Mouse (Mus musculus) brain, adult 2 months (tissue): ENCODE measurements around the gene Exd1.

Source experiments
- DNase-seq: peaks from one replicate; pipeline ENCODE4 v3.0.0; 2011; ENCODE audit warnings: low read depth, low spot score

Gene Exd1

DNA sequence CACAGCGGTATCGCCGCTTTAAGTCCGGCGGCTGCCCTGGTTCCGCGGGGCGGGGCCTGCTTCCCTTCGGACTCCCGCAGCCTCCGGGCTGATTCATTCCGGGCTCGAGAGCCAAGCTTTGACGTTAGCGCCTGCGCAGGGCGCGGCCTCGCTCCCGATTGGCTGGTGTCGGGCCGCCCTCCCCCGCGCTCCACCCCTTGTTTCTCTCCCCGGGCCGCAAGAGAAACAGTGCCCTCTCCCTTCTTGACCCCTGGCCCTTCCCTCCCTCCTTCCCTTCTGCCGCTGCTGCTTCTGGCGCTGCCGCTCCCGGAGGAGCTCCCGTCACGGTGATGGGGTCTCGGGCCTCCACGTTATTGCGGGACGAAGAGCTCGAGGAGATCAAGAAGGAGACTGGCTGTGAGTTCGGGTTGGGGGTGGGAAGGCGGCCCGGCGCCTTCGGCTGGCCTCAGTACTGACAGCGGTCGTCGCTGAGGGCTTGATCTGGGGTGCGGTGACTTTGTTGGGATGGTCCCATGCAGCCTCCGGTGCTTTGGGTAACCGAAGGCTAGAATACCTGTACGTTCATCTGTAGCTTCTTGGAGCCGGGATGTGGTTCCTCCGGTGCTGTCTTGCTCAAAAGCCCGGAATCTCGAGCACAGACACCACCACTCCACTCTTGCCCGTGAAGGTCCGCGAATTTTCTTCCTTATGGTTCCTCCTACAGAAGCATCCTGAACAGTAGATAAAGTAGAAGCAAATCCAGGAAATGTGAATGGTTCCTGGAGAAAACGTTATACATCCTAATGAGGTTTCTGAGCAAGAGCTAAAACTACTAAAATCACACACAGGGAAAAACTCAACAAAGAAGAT, at the start of gene Exd1, which contains the start of gene Chp1:
Exd1 (minus strand) TSS at position 106 of the 849 bp plus-strand sequence.
Chp1 (plus strand) TSS at position 176 of the 849 bp plus-strand sequence.
- peak; percentile 99 for DNase-seq

DNA sequence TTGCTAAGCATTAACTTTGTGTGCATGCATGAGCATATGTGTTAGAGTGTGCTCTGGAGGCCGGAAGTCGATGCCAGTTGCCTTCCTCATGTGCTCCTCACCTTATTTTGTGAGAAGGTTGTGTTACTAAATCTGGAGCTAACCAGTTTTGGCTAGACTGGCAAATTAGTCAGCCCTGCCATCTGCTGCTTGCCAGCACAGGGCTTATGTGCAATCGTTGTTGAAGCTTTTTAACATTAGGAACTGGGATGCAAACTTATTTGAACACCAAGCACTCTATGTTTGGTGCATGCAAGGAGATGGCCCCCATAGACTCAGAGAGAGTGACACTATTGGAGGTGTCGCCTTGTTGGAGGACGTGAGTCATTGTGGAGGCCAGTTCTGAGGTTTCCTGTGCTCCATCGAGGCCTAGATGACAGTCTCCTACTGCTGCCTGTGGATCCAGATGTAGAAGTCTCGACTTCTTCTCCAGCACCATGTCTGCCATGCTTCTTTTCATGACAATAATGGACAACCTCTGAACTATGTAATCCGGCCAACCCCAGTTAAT, 49.4 kb upstream of the Exd1 start:
- DNase-seq, result peak; percentile 89

DNA sequence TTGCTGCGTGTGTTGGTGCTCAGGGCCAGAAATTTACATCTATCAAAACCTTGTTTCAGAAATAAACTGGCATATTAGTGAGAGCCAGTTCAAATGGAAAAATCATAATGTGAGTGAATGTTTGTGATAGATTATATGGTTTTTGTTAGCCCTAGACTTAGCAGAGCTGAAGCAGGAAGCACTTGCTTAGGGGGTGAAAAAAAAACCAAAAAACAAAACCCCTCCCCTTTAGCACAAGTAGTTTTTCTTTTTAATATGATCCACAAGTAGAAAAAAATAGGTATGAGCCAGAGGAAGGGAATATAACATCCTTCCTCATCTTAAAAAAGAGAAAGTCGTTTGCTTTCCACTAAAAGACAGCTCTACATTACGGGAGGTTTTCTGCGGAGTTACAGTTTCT, 47.9 kb upstream of the Exd1 start:
- no peak for DNase-seq

DNA sequence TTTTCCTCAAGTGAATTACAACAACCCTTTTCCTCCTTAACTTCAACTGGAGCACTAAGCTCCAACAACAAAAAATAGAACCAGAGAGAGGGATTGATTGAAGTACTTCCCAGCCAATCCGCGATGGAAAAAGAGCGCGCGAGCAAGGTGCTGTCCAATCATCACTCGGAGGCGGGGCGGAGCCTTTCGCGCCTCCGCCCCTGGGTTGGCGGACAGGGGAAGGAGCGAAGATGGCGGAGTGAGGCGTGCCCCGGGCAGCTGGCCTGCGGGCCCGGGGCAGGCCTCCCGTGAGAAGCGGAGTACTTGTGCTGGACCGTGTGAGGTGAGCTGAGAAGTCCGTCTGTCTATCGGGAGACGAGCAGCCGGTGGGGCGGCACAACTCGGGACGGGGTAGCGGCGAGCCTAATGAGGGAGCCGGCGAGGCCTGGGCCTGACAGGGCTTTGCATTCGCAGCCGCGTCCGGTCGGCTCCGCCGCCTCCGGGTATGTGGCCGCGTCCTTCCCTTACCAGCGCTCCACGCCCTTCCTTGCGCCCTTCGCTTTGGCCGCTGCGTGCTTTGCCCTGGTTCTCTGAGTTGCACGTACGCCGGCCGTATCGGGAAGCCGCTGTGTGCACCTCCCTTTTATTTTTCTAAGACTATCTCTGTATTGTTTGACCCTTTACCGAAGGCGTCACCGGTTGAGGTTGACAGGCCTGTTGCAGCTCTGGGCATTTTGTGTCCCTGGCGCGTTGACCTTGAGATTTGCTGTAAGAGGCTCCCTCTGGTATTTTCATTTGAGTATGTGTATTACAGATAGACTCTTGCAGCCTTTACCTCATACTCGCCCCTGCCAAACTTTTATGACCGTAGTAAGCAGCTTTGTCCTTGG, 46.9 kb upstream of the Exd1 start:
- DNase-seq, result peak; percentile 99

DNA sequence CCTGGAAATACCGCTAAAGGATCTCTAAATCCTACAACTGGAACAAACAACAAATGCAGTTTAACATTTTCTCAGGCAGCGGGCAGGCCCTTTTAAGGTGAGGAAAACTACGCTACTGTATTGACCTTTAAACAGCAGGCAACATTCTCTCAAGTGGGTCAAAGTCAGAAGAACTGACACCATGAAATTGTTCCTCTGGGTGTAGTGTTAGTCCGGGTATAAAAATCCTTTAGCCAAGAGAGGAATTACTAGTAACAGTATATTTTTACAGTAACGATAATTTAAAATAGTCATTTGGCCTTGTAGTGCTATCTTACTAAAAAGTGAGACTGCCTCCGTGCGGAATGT, 46.3 kb upstream of the Exd1 start:
- DNase-seq, result peak; percentile 16

DNA sequence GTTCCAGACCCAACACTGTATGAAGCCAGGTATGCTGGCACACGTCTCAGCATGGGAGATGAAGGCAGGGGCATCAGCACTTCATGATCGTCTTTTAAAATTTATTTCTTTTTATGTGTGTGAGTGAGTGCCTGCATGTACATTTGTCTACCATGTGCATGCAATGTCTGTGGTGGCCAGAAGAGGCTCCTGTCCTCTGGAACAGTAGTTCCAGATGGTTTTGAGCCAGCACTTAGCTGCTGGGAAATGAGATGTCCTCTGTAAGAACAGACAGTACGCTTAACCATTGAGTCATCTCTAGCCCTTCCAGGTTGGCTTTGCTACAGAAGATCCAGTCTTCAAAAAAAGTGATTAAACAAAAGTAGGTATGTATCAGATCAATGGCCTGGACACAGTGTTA, 43.8 kb upstream of the Exd1 start:
- peak; percentile 26 for DNase-seq

DNA sequence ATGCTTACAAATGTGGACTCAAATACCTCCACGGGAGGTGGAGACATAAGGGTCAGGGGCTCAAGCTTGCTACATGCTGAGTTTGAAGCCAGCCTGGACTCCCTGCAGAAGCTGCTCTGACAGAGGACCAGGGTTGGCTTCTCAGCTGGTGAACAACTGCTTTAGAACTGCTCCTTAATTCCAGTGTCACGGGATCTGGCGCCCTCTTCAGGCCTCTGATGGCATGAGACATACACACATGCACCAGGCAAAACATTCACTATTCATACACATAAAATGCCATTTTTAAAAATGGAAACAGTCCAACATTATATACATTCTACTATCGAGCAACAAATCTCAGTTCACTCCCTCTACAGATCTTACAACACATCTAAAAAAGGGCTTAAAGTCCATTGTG, 40.0 kb upstream of the Exd1 start:
- DNase-seq, result peak; percentile 47

DNA sequence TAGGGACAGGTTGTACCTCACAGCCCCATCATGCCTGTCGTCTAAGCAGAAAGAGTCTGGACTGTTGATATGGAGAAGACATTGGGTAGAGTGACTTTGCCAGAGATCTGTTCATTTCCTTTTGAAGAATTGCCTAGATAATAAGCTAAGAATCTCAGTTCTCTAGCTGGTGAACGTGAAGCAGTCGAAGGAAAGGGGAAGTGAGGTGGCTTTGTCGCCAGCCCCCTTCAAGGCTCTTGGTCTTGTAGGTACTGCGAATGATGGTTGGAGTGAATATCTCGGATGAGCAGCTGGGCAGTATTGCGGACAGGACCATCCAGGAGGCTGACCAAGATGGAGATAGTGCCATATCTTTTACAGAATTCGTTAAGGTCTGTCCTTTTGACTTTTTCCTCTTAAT, 36.9 kb upstream of the Exd1 start:
- no peak for DNase-seq

DNA sequence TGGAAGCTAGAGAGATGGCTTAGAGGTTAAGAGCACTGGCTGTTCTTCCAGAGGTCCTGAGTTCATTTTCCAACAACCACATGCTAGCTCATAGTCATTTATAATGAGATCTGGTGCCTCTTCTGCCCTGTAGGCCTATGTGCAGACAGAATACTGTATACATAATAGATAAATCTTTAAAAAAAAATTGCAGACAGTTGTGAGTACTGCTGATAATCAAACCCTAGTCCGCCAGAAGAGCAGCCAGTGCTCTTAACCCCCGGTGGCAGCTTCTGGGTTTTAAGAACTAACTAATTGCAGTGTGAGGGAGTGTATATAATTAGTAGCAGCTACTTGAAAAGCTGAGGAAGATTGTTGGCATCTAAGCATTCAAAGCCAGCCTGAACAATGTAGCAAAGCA, 36.0 kb upstream of the Exd1 start:
- peak; percentile 34 for DNase-seq

DNA sequence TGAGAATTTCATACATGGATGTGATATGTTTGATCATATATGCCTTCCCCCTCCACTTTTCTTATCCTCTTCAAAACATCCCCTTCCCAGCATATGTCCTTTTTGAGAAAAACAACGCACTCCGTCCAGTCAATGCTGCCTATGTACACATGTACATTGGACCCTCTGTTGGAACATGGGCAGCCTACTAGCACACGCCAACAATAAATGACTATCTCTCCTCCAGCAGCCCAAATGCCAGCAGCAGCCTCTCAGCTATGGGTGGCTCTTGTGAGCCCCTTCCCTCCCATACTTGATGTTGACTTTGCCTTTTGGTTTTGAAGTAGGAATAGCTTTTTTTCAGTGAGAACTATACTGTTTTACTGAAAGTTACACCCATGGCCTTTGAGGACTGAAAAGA, 34.1 kb upstream of the Exd1 start:
- no peak for DNase-seq

DNA sequence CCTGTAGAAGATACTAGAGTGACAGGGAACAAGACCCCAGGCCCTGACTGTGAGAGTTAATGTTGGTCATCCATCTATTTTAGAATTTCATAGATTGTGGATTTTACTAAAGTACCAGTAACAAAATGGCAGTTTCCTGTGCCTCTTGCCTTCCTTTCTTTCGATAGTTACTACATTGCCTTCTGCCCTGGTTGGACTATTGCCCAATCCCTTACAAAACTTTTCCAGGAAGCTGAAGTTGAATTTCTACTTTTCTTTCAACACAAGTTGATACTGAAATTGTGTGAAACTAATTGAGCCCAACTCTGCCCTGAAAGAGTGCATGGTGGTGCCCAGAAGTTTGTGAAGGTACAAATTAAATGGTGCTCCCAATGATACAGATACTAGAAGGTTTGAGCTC, 25.0 kb upstream of the Exd1 start:
- DNase-seq, result no peak

DNA sequence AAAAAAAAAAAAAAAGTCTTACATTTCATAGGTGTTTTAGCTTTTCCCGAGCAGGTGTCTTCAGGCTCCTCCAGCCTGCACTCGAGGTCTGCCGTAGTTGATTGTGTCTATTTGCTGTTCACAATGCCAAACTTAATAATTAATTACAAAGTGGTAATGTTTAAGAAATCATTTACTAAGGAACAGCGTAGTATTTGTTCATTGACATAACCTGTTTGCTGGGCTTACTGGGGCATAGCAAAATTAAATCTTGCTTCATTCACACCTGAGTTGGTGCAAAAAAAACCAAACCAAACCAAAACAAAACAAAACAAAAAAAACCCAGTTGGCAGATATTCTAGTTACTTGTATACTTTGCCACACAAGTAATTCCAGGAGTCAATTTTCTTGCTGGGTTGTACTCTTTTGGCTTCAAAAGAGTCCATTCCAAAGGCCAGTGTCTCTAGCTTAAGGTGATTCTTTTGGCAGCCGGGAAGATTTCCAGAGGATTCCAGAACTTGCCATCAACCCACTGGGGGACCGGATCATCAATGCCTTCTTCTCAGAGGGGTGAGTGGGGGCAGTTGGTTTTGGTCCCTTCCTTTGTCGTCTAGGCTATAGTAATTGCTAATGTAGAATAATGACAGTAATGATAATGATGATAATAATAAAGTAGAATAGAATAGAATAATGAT, 18.9 kb upstream of the Exd1 start:
- DNase-seq, result no peak

DNA sequence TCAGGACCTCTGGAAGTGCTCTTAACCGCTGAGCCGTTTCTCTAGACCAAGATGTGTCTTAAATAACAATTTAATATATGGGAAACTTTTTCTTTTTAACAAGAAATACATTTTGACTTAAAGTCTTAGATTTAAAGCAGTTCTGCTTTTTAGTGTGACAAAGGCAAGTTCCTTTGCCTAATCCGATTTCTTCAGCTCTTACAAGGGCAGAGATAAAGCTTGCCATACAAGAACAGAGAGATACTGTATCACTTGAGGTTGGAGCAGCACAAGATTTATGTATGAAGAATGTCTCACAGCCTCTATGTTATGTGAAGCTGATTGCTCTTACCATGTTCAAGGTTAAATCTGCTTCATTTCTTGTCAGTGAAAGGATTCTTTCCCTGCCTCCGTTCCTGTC, 17.9 kb upstream of the Exd1 start:
- DNase-seq, result no peak

DNA sequence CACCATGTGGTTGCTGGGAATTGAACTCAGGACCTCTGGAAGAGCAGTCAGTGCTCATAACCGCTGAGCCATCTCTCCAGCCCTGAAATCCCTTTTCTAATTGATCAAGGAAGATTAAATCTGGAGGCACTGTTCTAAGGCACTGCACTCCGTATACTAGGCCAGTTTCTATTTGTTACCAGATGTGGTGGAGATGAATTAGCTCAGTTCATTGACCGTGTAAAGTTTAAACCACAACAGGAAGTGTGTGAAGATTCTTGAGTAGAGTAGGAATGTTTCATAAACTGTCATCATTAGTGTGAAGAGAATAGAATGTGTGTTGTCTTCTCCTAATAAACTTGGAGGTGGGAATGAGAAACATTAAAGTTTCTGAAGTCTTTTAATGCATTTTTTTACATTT, 14.4 kb upstream of the Exd1 start:
- no peak for DNase-seq

DNA sequence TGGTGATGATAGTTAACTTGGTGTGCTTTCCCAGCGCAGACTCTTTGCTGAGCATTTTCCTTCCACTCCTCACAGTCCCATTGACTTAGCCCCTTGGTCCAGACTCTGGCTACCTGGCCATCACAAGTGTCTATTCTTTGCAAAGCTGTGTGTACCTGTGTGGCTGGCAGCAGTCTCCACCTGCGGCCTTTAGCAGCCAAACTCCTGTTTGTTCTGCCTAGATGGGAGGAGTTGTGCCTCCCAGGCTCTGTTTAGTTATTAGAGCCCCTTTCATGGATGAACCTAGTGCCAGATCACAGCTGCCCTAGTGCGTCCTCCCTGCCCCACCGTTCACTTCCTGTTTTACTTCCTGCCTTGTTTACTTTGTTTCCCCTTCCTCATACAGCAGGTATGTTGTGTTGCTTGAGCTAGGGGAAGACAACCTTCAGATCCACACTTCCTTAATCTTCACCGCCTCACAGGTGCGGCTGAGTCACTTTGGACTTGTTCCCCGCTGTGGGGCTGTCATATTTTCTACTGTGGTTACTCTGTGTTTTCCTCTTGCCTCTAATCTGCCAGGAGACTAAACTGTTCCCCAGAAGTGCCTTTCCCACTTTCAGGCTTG, 11.4 kb upstream of the Exd1 start:
- peak; percentile 22 for DNase-seq

DNA sequence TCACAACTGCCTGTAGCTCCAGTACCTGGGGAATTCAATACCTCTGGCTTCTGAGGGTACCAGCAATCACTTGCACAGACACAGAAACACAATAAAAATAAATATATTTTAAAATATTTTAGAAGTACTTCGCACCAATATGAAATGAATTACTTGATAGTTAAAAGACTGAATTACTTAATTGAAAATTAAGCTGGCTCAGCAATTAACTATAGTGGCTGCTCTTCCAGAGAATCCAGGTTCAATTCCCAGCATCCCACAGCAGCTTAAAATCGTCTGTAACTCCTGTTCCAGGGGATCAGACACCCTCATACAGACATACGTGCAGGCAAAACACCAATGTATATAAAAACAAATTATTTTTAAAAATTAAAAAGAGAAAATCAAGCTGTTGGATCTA, 10.6 kb upstream of the Exd1 start:
- no peak for DNase-seq

DNA sequence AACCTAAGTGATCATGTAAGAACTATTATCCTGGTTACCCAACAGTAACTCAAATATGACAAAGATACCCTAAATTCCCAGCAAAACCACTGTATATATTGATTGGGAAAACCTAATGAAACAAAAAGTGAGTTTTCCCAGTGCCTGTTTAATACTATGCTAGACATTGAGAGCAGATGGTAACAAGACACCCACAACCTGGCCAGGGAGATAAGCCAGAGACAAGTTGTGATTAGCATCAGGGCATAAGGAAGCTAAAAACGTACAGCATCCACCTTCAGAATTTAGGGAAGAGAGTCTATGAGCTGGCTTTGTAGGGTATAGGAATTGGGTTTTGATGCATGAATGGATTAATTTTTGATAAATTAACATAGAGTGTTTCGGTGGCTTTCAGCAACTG, 2.3 kb upstream of the Exd1 start:
- peak; percentile 38 for DNase-seq

DNA sequence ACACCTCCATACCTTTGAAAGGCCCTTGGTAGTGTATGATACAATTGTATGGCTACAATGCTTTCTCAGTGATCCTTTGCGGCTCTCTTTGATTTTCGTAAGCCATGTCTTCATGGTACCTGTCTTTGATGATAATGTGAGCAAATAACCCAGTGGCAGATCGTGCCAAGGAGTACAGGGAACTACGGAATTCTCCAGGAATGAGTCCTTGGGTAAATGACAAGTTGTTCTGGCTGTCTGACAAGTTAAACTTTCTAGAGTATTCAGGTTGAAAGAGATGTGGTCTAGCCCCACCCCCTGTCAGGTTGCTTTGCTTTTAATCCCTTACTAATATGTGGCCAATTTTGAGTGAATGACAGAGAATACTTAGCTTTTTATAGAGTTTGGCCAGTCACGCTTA, 1.3 kb upstream of the Exd1 start:
- DNase-seq, result no peak

DNA sequence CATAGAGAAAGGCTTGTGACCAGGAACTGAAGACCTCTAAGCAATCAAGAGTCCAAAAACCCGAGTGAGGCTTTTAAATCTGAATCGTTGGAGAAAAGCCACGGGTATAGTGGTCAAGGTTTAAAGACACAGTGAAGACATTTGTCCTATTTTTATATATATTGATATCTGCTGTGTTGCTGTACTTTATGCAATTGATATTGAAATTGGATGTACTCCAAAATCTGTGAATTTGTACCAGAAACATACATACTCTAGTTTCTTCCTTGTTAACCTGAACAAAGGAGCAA, 889 bp upstream of the Exd1 start:
- DNase-seq, result no peak

DNA sequence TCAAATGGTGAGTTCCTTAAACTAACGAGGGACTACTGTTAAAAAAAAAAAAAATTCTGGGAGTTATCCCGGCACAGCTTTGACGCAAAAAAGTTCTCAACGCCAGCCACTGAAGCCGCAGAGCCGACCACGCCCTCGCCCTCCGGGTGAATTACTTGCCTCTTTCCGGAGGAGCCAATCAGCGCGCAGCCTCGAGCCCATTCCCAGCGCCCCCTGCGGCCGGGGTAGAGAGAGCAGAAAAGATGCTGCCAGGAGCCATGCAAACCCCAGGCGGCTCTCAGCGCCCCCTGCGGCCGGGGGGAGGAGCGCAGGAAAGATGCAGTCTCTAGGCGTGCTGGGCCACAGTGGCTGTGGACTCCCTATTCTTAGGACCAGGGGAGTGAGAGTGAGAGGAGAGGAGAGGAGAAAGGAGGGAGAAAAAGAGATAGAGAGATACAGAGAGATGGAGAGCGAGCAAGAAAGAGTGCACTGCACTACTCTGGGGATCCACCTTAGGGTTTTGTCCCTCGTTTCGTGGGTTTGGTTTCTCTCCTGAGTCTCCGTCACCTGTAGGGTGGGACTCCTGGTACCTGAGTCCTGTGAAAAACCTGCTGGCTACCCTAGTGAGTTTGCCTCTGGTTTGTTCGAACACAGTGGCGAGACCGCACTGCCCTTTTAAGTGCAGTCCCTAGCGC, 442 bp downstream of the Exd1 start:
- DNase-seq, result peak; percentile 81

DNA sequence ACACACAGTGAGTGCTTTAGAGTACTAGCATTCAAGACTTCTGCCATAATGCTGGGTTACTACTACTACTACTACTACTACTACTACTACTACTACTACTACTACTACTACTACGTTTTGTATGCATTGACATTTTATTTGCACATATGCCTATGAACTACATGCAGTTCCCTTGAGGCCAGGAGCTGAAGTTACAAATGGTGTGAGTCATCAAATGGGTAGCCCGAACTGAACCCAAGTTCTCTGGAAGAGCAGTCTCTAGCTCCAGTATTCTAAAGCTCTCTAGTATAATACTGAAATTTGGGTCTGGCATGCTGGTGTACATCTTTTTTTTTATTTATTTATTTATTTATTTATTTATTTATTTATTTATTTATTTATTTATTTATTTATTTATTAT, 3.8 kb downstream of the Exd1 start:
- DNase-seq, result peak; percentile 15
